Mouse (Mus musculus) gastrocnemius, postnatal 10 days (tissue): ENCODE results near the gene Exosc3. TPM values are rescaled to one million over a fixed set of nuclear protein-coding genes. Genes with fewer than 3 reads are reported as not detected.
"Not testable (repeated sequence)": the region's sequence is repeated elsewhere in the genome, so short reads cannot be mapped to it uniquely, and the experiment has no call there.

ENCODE experiments used
- DNase-seq: peaks from one replicate; pipeline ENCODE4 v3.0.0; 2021; ENCODE audit warnings: mixed read lengths
- long read RNA-seq, 2 experiments: library from polyadenylated mRNA; stranded (forward); transcript quantifications; one replicate each; pipeline ENCODE4 v2.0.0; 2021
- total RNA-seq, 2 experiments: library from RNA; stranded (reverse); gene quantifications; 2 replicates each; pipeline ENCODE4 v1.2.3; 2021

The Exosc3 gene
- 10 to 100 TPM; 11.5 to 12.1 TPM for total RNA-seq
- long read RNA-seq, experiment 1, transcript Exosc3-201 (4 exons, 1,077 nt) = major isoform, 6 of 8 reads
- long read RNA-seq, experiment 1, partial matches to known transcripts = 2 of 8 reads
- long read RNA-seq, experiment 1, other reads (novel, unspliced or antisense) = 0 of 8 reads
- long read RNA-seq, experiment 2, transcript Exosc3-201 (4 exons, 1,077 nt) = major isoform, 10 of 11 reads
- long read RNA-seq, experiment 2, partial matches to known transcripts = 0 of 11 reads
- long read RNA-seq, experiment 2, other reads (novel, unspliced or antisense) = 1 of 11 reads

DNA sequence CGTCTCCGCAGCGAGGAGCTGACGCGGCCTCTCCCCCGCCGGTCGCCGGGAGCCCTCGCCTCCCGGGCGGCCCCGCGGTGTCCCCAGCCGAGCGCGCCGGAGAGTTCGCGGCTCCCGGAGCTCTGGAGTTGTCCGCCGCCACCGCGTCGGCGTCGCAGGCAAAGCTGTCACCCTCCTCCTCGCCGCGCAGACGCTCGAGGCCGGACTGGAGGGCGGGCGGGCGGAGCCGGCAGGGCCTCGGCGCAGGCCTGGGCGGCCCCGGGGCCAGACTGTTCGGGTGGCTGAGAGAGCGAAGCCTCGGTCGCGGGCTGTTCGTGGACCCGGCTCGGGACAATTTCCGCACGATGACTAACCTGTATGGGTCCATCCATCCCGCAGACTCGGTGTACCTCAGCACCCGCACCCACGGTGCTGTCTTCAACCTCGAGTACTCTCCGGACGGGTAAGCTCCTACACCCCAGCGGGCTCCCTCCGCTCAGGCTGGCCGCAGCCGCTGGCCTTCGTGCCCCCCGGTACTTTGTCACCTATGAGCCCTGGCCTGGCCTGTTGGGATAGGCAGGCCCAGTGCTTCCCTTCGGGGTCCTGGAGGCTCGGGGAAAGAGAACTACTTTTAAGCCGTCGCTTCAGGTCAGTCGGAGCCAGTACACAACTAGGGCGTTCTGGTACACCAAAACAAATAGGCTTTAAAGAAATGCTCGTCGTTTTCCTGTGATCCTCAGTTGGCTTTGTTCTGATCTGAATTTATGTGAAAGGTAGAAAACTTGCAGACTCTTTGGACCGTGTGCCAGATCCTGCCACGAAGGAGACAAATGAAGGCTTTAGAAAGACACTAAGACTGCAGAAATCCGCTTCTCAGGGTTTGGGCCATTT is at the start of gene Exosc3:
TSS of gene Exosc3 (minus strand) at position 447 of the 870 bp plus-strand sequence.
- peak; percentile 66 for DNase-seq

DNA sequence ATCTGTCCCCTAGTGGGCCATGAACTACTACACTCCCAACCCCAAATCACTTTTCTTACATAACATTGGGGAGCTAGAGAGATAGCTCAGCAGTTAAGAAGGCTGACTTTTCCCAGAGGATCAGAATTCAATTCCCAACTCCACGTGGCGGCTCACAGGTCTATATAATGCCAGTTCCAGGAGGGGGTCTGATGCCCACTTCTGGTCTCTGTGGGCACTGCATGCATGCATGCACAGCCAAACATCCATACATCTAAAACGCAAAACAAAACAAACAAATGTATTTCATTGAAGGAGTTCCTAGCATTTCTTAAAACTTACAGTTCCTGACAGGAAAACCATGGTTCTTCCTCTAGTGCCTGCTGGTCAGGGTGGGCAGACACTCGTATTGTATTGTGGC is 49.6 kb upstream of the Exosc3 start:
- no peak for DNase-seq

DNA sequence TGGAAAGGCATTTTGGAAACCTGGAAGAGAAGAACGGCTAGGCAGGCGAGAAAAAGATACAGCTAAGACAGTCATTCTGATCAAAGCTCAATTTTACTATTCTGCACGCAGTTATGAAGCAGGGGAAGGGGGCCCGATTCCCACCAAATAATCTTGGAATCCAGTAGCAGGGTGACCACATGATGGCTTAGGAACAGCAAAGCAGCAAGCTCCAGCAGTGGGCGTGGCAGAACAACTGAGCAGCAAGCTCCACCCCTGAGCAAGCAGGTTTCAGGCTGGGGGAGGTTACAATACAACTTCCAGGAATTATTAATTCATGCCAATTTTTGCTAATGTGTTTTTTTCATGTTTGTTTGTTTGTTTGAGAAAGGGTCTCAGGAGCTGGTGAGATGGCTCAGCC is 44.8 kb upstream of the Exosc3 start:
- not testable (repeated sequence) for DNase-seq

DNA sequence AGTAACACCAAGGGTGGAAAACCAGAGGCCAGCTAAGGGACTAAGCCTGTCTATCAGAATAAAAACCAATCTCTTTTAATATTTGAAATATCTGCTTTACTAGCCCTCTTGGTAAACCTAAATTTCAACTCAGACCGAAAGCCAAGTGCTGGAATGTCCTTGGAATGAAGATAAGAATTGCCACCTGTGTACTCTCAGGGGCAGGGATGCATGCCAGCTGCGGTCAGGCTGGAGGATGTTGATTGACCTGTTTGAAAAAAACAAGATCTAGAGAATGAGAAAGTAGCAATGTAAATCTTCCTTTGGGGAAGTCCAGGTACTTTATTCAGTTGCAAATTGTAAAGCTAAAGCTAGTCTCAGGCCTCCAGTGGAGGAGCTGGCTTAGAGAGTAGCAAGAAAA is 39.6 kb upstream of the Exosc3 start:
- DNase-seq = not testable (repeated sequence)

DNA sequence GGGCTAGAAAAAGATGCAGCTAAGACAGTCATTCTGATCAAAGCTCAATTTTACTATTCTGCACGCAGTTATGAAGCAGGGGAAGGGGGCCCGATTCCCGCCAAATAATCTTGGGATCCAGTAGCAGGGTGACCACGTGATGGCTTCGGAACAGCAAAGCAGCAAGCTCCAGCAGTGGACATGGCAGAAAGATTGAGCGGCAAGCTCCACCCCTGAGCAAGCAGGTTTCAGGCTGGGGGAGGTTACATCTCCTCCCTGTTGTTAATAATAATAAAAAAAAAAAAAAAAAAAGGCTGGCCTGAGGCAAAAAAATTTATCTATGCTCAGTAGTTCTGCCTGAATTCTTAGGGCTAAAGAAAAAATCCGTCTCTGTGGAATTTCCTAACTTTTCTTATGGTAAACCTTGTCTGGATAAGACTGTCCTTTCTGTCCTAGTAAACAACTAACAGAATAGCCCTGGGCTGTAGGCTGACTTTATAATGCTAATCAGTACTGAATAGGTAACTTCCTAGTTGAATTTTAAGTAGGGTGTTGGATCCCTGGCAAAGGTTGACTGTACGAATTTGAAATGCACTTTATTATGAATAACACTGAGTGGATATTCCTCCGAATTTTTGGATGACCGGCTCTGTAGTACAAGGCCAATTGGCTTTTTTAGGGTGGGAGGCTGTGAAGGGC is 38.5 kb upstream of the Exosc3 start:
- not testable (repeated sequence) for DNase-seq

DNA sequence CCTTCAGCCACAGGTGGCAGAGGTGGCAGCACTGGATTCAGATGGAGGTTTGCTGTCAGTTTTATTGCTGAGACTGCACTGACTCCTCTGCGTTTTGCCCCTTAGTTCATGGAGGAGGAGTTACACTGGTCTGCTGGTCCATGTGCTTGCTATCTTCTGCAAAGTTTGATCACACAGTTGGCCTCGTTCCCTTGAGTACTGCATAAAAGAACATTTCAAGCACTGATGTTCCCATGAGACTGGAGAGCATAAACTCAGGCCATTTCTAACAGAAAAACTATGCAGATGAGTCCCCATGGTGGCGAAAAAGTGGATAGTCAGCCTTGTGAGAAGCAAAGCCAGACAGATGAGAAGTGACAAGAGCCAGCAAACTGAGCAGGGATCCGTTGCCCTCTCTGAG is 34.0 kb upstream of the Exosc3 start:
- DNase-seq = no peak

DNA sequence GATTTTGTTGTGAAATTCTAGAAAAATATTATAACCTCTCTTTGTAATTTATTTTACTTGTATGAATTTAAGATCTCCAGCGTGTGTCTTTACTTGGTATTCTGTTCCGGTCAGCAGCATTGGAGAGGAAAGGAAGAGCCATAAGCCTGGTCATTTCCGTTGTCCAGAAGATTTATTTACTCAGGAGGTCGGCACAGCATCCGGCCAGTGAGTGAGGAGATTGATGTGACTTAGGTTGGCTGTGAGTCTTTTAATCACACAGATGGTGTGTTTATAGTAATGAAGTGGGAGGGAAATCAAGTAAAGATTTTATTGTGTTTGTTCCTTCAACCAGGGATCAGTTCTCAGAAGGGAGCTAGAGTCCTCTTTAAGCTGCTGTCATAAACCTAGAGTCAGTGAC is 32.3 kb upstream of the Exosc3 start:
- DNase-seq = no peak

DNA sequence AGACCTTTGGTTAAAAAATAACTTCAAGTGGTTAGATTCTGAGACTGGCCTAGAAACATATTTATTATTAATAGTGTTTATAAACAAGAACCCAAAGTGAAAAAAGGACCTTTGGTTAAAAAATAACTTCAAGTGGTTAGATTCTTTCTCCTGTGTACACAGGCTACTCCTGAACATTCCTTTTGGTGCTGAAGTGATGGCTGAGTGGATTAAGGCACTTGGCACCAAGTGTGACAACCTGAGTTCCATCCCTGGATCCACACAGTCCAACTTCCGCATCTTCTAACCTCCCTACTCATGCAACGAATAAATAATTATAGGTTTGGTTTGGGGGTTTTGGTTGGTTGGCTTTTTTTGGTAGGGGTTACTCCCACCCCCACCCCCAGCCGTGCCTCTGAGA is 28.7 kb upstream of the Exosc3 start:
- no peak for DNase-seq

DNA sequence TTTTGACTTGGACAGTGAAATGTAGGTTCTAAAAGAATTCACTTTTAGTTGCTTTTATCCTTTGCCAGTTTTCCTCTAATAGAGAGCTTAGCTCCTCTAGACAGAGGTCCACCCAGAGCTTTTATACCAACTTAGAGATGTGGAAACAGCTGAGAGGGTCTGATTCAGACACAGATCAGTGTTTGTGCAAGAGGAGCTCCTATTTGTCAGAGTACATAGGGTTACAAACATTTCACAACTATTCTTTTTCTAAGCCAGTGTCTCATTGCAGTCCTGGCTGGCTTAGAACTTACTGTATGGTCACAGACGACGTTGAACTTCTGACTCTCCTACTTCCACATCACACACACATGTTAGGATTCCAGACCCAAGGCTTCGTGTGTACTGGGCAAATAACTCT is 14.1 kb upstream of the Exosc3 start:
- no peak for DNase-seq

DNA sequence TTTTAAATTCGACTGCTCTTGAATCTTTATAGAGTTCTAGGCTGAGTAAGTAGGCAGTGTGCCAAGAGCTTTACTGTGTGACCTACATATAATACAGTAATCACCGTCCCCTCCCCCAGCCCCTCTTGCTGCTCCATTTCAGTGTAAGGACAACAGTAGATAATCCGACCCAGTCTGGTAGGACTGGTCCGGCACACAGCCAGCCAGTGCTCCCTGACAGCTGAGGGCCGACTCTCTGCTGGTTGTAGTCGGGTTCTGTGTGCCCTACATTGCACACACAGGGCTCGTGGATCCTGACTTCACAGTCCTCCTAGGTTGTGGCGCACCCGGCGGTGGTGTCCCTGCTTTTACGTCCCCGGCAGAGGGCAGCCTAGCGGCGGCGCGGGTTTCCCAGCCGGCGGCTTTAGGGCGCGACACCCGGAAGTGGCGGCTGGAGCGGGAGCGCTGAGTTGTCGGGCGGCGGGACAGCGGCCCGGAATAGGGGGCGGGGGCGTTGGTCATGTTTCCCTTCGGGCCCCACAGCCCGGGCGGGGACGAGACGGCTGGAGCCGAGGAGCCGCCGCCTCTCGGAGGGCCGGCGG is 773 bp downstream of the Exosc3 start, which contains the start of gene Dcaf10:
TSS of gene Dcaf10 (plus strand) at position 433 of the 581 bp plus-strand sequence.
- peak; percentile 97 for DNase-seq

DNA sequence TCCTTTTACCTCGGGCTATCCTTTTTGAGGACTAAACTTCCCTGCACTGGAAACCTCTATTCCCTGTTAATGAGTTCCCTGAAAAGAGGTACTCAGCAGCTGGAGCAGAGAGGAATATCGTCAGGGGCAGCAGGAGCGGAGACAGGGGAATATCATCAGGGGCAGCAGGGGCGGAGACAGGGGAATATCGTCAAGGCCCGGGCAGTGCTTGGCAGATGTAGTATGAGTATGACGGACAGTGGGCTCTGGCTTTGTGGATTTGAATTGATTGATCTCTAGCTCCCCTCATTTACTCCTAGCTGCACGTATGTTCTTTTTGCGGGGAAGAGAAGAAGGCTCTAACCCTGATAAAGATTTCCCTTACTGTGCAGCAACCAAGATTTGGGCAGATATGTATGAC is 1.3 kb downstream of the Exosc3 start:
- DNase-seq = no peak

DNA sequence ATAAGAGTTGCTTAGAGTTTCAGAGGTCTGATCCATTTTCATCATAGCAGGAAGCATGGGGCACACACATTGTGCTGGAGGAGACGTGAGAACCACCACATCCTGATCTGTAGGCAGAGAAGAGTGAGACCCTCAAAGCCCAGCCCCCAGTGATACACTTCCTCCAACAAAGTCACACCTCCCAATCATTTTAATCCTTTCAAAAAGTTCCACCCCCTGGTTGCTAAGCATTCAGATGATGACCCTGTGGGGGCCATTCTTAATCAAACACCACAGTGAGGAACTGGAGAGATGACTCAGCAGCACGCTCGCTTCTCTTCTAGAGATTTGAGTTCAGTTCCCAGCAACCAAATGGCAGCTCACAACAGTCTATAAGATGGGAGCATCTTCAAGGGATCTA is 10.1 kb downstream of the Exosc3 start:
- DNase-seq = no peak

DNA sequence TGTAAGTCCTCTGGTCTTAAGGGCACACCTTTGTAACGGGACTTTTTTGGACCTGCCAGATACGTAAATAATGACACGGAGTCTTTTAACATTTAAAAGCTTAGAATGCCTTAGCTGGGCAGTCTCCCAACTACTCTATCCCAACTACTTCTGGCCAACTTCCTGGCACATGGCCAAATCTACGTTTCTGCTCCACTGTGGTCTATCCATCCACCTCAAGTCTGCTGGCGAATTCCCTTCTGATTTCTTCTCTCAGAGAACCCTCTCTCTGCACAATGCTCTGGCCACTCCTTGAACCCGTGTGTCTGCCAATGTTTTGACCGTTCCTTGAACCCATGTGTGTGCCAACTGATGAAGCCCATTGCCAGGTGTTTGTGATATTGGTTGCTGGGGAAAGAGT is 11.4 kb downstream of the Exosc3 start:
- DNase-seq = no peak

DNA sequence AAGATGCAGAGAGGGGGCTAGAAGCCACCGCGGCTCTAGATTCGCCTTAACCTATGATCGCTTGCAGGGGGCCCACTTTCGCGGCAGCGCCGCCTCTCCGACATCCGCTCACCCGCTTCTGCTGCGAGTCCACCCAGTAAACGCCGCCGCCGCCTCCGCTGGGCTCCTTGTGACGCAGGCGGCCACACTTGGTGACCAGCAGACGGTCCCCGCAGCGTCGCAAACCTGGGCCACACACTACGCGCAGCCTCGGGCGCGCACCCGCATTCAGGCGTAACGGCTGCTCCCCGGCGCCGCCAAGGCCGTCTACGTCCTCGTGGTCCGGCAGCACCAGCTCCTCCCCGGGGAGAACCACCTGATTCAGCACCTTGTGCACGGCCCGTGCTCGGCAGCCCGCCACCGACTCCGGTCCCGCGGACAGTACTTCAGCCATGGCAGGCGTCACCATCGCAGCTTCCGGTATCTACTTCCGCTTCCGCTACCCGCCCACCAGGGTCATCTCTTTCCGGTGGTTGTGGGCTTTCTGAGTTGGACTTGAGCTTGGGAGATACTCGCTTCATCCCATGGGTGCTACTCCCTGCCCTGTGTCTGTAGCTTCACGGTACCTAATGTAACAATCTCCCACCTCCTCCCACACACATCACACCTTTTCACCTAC is 22.2 kb downstream of the Exosc3 start:
- DNase-seq = peak; percentile 83

DNA sequence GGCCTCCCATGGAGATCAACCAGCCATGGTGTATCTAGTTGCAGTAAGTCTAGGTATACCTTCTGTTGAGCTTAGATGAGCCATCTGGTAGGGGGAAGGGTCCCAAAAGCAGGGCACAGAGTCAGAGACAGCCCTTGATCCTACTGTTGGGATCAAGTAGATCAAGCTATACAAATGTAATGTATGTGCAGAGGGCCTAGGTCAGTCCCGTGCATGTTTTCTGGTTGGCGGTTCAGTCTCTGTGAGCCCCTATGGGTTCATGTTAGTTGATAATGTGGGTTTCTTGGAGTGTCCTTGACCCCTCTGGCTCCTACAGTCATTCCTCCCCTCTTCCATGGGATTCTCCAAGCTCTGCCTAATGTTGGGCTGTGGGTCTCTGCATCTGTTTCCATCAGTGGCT is 31.5 kb downstream of the Exosc3 start:
- DNase-seq = no peak

DNA sequence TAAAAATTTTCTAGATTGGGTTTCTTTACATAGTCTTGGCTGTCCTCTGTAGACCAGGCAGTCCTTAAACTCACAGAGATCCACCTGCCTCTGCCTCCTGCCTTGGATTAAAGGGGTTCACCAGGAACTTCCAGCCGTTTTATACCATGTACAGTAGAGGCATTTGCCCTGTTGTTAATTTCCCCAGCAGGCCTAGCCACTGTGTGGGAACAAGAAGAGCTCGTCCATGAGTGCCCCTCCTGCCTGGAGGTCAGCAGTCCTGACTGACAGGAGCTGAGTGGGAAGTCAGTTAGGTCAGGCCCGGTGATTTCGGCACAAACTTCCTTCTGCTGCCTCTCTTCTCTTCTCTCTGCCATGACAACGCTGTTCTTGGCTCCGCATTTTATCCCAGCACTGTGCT is 33.9 kb downstream of the Exosc3 start:
- DNase-seq = no peak

DNA sequence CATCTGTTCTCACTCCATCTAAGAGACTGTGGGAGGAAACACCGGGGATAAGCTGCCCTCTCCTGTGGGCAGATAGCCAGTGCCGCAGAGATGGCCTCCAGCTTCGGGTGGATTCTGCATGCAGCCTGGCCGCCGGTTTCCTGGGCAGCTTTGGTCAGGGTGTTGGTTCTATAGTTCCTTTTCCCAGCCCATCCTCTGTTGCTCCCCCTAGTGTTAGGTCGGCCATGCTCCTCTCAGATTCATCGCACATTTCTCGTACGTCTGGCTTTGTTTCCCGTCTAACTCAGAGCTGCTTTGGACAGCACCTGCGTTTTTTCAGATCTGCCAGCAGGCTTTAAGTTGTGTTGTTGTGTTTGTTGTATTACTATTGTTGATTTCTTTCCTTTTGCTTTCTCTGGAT is 34.5 kb downstream of the Exosc3 start:
- DNase-seq = no peak

DNA sequence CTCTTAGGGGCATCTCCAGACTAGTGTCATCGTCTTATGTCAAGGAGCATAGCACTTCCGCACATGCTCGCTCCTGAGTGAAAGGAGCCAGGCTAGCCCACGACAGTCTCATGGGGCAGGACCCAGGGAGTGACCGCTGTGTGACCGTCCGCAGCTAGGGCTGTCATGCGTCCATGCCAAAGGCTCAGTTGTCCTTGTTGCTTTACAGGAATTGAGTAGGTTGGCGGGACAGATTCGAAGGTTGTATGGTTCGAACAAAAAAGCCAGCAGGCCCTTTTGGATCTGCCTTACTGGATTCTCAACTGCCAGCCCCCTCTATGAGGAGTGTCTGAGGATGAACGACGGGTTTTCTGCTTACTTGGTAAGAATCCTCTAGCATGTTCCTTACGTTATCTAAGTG is 37.0 kb downstream of the Exosc3 start:
- no peak for DNase-seq

DNA sequence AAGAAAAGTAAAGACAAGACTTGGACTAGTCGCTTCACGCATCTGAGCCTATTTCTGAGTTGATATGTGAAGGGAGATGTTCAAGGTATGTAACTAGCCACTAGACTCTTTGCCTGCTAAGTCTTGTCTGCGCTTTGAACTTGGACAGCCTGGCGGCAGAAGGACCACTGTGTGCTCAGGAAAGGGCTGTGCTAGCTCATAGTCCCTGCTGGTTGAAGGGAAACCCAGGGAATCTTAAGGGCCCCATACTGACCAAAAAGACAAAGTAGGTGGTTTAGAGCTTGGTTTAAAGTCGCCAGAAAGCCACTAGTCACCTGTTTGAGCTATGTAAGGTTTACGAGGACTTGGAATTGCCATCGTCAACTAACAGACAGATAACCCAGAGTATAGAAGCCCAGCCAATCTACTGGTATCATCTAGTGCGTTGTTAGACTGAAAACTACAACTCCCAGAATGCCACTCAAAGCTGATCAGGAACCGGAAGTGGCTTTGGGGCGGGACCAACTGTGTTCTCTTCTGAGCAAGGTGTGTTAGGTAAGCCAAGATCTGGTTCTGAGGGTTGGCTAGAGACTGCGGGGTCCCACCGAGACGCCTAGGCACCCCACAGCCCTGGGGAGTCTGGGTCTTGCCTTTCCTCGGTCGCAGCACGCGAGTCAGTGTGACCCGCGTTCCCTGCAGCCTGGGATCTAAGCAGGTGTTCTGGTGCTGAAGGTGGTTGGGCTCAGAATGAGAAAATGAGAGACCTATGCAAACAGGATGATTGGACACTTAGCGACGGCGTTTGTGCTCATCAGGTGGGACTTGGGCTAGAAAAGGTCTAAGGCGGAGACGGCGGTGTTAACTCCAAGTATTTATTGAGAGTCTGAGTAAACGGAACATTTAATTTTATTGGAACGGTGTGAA is 45.6 kb downstream of the Exosc3 start, which contains the start of gene Trmt10b:
TSS of gene Trmt10b (plus strand) at position 466 of the 903 bp plus-strand sequence.
- DNase-seq = peak; percentile 55

DNA sequence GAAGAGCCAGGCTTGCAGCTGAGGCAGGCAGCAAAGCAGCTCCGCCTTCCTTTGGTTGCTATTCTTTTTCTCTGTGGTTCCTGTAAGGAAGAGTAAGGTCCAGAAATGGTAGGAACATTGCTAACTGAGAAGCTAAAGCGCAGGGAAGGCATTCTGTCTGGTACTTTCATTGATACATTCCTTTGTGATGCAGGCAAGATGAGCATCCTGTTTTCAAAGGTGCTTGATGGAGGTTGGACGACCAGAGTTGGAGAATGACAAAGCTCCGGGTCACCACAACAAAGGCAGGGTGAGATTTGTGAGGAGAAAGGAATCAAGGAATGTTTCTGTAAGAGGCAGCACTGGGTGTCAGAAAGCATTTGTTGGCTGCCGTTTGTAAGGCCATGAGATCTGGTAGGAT is 54.6 kb downstream of the Exosc3 start:
- DNase-seq = no peak

DNA sequence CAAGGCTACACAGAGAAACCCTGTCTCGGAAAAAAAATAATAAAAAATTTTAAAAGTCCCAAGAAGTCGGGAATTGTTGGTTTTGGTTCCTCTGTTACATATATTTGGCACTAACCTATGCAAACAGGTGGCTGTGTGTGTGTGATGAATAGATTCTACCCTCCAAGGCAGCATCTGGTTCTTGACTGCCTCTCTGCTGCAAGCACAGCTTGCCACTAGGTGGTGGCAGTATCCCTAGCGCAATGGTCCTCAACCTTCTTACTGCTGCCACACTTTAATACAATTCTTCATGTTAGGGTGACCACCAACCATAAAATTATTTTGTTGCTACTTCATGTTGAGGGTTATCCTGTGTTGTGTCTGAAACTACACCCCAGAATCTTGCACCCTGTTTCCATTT is 56.2 kb downstream of the Exosc3 start:
- no peak for DNase-seq
